Mouse (Mus musculus) lung, embryonic 14.5 days (tissue): ENCODE data around the gene Fam168a. TPM values are rescaled to one million over a fixed set of nuclear protein-coding genes. Genes with fewer than 3 reads are reported as not detected.

Source experiments
- ATAC-seq: fragments of 200-750 bp; cut with Nextera tagmentation; 2 replicates; pipeline ENCODE4 v1.8.0; 2017; ENCODE audit warnings: mild to moderate bottlenecking, moderate TSS enrichment, moderate library complexity; ENCODE audit not compliant: insufficient read depth
- DNase-seq: peaks from one replicate; pipeline ENCODE4 v3.0.0-alpha.2; 2015
- H3K27ac ChIP-seq: fragments of 300-500 bp; sonication (generic); 2 replicates; pipeline ENCODE4 v1.5.1; 2014; ENCODE audit warnings: low read depth, mild to moderate bottlenecking, moderate library complexity
- H3K27me3 ChIP-seq: fragments of 300-500 bp; sonication (generic); 2 replicates; pipeline ENCODE4 v1.6.1; 2014; ENCODE audit warnings: low read length, control low read depth; ENCODE audit not compliant: insufficient read depth
- H3K36me3 ChIP-seq: fragments of 300-500 bp; sonication (generic); 2 replicates; pipeline ENCODE4 v1.6.1; 2014; ENCODE audit warnings: control low read depth; ENCODE audit not compliant: insufficient read depth
- H3K4me1 ChIP-seq: fragments of 300-500 bp; sonication (generic); 2 replicates; pipeline ENCODE4 v1.6.1; 2014; ENCODE audit warnings: antibody characterized with exemption, control low read depth; ENCODE audit not compliant: insufficient read depth
- H3K4me2 ChIP-seq: fragments of 300-500 bp; sonication (generic); 2 replicates; pipeline ENCODE4 v1.6.1; 2014; ENCODE audit warnings: mild to moderate bottlenecking
- H3K4me3 ChIP-seq: fragments of 300-500 bp; sonication (generic); 2 replicates; pipeline ENCODE4 v1.5.1; 2014; ENCODE audit warnings: low read depth, low read length
- H3K9ac ChIP-seq: fragments of 300-500 bp; sonication (generic); 2 replicates; pipeline ENCODE4 v1.6.1; 2014
- H3K9me3 ChIP-seq: fragments of 300-500 bp; sonication (generic); 2 replicates; pipeline ENCODE4 v1.6.1; 2016; ENCODE audit warnings: low read depth, low read length, control low read depth
- CTCF ChIP-seq: IDR thresholded peaks from 2 replicates; pipeline ENCODE4 v1.5.1; 2016; ENCODE audit warnings: antibody characterized with exemption, low read depth
- WGBS: fragments of 180-500 bp; shearing (Covaris S2); extraction: QIAGEN DNeasy Blood & Tissue Kit; methylation state at CpG from one replicate; pipeline ENCODE4 v1.1.7; 2014; 5-methylcytosine and 5-hydroxymethylcytosine counted together
- polyA plus RNA-seq: library from polyadenylated mRNA; unstranded; fragments of >200 nt; fragmentation: Nextera tagmentation; extraction: Ambion mirVana; gene quantifications from 2 replicates; pipeline ENCODE4 v1.2.1, GENCODE M21; 2014

The Fam168a gene
- polyA plus RNA-seq: 42.8 and 47.8 TPM in 2 replicates

GRCm38 (mm10) chr7:100706143-100706841, at the start of gene Fam168a:
TSS of gene Fam168a (plus strand) at chr7:100706635.
- DNase-seq (peak; percentile 96), ATAC-seq (peak; percentile 99)
- Histone ChIP-seq H3K27ac (peak within 1 kb of the TSS; percentile 98), H3K4me2 (peak within 1 kb of the TSS; percentile 84), H3K4me3 (peak within 1 kb of the TSS; percentile 89), H3K36me3 (no peaks in the 10 kb centered on the region), H3K9ac (peak within 1 kb of the TSS; percentile 93), H3K9me3 (no peaks in the 10 kb centered on the region), H3K4me1 (peaks cover 12% of the 10 kb centered on the region; the same call in 1 of the 2 replicates), H3K27me3 (no peaks in the 10 kb centered on the region)
- peak; percentile 43 for TF ChIP-seq CTCF
- under 1% methylated on average over 36 of the region's 37 CpGs for WGBS

- Histone ChIP-seq H3K27ac (no peak overlapping the region), H3K36me3 (no peaks in the 10 kb centered on the region), H3K9me3 (no peaks in the 10 kb centered on the region), H3K4me3 (no peak overlapping the region), H3K9ac (no peak overlapping the region), H3K4me2 (no peak overlapping the region), H3K27me3 (no peaks in the 10 kb centered on the region), H3K4me1 (no peaks in the 10 kb centered on the region)
- 25% methylated on average over 5 of the region's 5 CpGs for WGBS
- no peak for DNase-seq
- no peak for TF ChIP-seq CTCF
- ATAC-seq: no peak
Observed at GRCm38 (mm10) chr7:100656739-100657138, 49.7 kb upstream of the Fam168a start.

GRCm38 (mm10) chr7:100658093-100658578, 48.3 kb upstream of the Fam168a start:
- peak; percentile 80 for DNase-seq
- Histone ChIP-seq H3K27ac (0 out of 2 replicates have a peak overlapping the region, but pooled peaks have one; percentile 24), H3K4me3 (peak overlapping the region; percentile 15), H3K36me3 (no peaks in the 10 kb centered on the region), H3K4me1 (no peaks in the 10 kb centered on the region), H3K9ac (no peak overlapping the region), H3K9me3 (no peaks in the 10 kb centered on the region), H3K27me3 (no peaks in the 10 kb centered on the region), H3K4me2 (peak overlapping the region; percentile 51)
- peak; percentile 64; the same call in 1 of the 2 replicates for ATAC-seq
- 21% methylated on average over 18 of the region's 18 CpGs for WGBS
- no peak for TF ChIP-seq CTCF

GRCm38 (mm10) chr7:100661264-100661663, 45.2 kb upstream of the Fam168a start:
- H3K27ac ChIP-seq: no peak overlapping the region
- DNase-seq (no peak), ATAC-seq (no peak)
- no peak overlapping the region for H3K9ac ChIP-seq
- no peaks in the 10 kb centered on the region for H3K36me3 ChIP-seq
- no peaks in the 10 kb centered on the region for H3K4me1 ChIP-seq
- no peaks in the 10 kb centered on the region for H3K27me3 ChIP-seq
- H3K9me3 ChIP-seq: no peaks in the 10 kb centered on the region
- 86% methylated on average over 7 of the region's 7 CpGs for WGBS
- TF ChIP-seq CTCF: no peak
- no peak overlapping the region for H3K4me3 ChIP-seq
- no peak overlapping the region for H3K4me2 ChIP-seq

GRCm38 (mm10) chr7:100662231-100662630, 44.2 kb upstream of the Fam168a start, which contains the start of gene Plekhb1:
TSS of gene Plekhb1 (minus strand) at chr7:100662414.
- Histone ChIP-seq H3K36me3 (no peaks in the 10 kb centered on the region), H3K9me3 (no peaks in the 10 kb centered on the region), H3K4me2 (peak within 1 kb of the TSS; percentile 50), H3K27me3 (no peaks in the 10 kb centered on the region), H3K4me1 (no peaks in the 10 kb centered on the region), H3K9ac (no peak within 1 kb of the TSS; the same call in 1 of the 2 replicates), H3K4me3 (no peak within 1 kb of the TSS), H3K27ac (no peak within 1 kb of the TSS)
- ATAC-seq: no peak
- TF ChIP-seq CTCF: no peak
- no peak for DNase-seq
- 70% methylated on average over 8 of the region's 8 CpGs for WGBS

GRCm38 (mm10) chr7:100663190-100663589, 43.2 kb upstream of the Fam168a start:
- peak; percentile 99 for DNase-seq
- 1% methylated on average over 13 of the region's 13 CpGs for WGBS
- peak; percentile 91 for ATAC-seq
- H3K9ac ChIP-seq: no peak overlapping the region; the same call in 1 of the 2 replicates
- no peaks in the 10 kb centered on the region for H3K4me1 ChIP-seq
- no peaks in the 10 kb centered on the region for H3K36me3 ChIP-seq
- no peaks in the 10 kb centered on the region for H3K27me3 ChIP-seq
- no peak overlapping the region for H3K4me3 ChIP-seq
- H3K27ac ChIP-seq: no peak overlapping the region
- peak overlapping the region; percentile 50 for H3K4me2 ChIP-seq
- peak; percentile 98 for TF ChIP-seq CTCF
- no peaks in the 10 kb centered on the region for H3K9me3 ChIP-seq

- Histone ChIP-seq H3K9me3 (no peaks in the 10 kb centered on the region), H3K4me1 (no peaks in the 10 kb centered on the region), H3K27me3 (no peaks in the 10 kb centered on the region), H3K4me2 (peak overlapping the region; percentile 37; the same call in 1 of the 2 replicates), H3K9ac (no peak overlapping the region), H3K27ac (no peak overlapping the region), H3K36me3 (no peaks in the 10 kb centered on the region), H3K4me3 (no peak overlapping the region)
- no peak for TF ChIP-seq CTCF
- DNase-seq (no peak), ATAC-seq (0 out of 2 replicates have a peak, but pooled peaks have one; percentile 19)
- WGBS: 58% methylated on average over 11 of the region's 11 CpGs
Observed at GRCm38 (mm10) chr7:100663729-100664304, 42.6 kb upstream of the Fam168a start.
